15 mouse cellular contexts compared by ENCODE assay signal in the genomic region with DNA sequence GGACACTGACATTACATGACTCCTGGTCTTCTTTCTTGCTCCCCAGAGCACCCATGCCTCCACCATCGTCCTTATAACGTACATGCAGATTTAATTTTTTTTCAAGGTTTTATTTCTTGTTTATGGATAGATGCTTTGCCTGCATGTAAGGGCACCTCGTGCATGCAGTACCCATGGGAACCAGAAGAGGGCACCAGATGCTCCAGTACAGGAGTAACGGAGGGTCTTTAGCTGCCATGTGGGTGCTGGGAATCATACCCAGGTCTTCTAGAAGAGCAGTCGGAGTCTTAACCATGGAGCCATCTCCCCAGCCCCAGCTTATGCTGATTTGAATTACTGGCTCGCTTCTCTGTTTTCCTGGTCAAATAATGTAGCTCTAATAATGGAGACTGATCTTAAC. TPM values are rescaled to one million over a fixed set of nuclear protein-coding genes. Genes with fewer than 3 reads are reported as not detected.
DNase-seq lines count a peak whose midpoint lies in the region; ATAC-seq and TF ChIP-seq lines count a peak whose summit lies in the region.
"Had no signal": no experiment of that assay in that cellular context is flagged by ENCODE, and none has a peak within 500 bp of the region (broad histone marks: within the 10 kb centered on the region; RNA-seq: fewer than 3 reads in every experiment).

No protein-coding gene starts in this region.

- H3K27me3 ChIP-seq in forebrain, postnatal 0 days (ENCODE audit: insufficient read depth, low read length), result no peaks in the 10 kb centered on the region
- no peaks in the 10 kb centered on the region for H3K27me3 ChIP-seq in forebrain, embryonic 16.5 days (replicated peaks; ENCODE audit: control insufficient read depth, insufficient read depth, low read length)
- H3K27me3 ChIP-seq: heart, embryonic 15.5 days had no signal

- H3K27ac ChIP-seq in forebrain, postnatal 0 days (ENCODE audit: low read depth, low read length), result no peak overlapping the region
- H3K27ac ChIP-seq in forebrain, embryonic 16.5 days (ENCODE audit: low read length), result no peak overlapping the region
- H3K27ac ChIP-seq: heart, embryonic 15.5 days had no signal

- 98% methylated on average over 6 of the region's 6 CpGs for WGBS in forebrain, postnatal 0 days
- WGBS in forebrain, embryonic 16.5 days, result 94% methylated on average over 6 of the region's 6 CpGs
- 95% methylated on average over 6 of the region's 6 CpGs for WGBS in lung, adult 2 months

- H3K9me3 ChIP-seq in forebrain, postnatal 0 days (ENCODE audit: low read length), result no peaks in the 10 kb centered on the region; the same call in 1 of the 2 replicates
- no peaks in the 10 kb centered on the region for H3K9me3 ChIP-seq in forebrain, embryonic 16.5 days (ENCODE audit: control insufficient read depth, low read length)

- H3K36me3 ChIP-seq in forebrain, postnatal 0 days (ENCODE audit: insufficient read depth), result no peaks in the 10 kb centered on the region
- no peaks in the 10 kb centered on the region for H3K36me3 ChIP-seq in forebrain, embryonic 16.5 days (ENCODE audit: control insufficient read depth, insufficient read depth)
- H3K36me3 ChIP-seq: heart, embryonic 15.5 days had no signal

- no peaks in the 10 kb centered on the region for H3K4me1 ChIP-seq in forebrain, postnatal 0 days (ENCODE audit: insufficient read depth)
- no peaks in the 10 kb centered on the region for H3K4me1 ChIP-seq in forebrain, embryonic 16.5 days (replicated peaks; ENCODE audit: control insufficient read depth, insufficient read depth, low read length)
- no peaks in the 10 kb centered on the region for H3K4me1 ChIP-seq in lung, adult 2 months (ENCODE audit: control insufficient read depth, insufficient read depth, low read length)
- H3K4me1 ChIP-seq: heart, embryonic 15.5 days had no signal

- H3K4me2 ChIP-seq in forebrain, postnatal 0 days (ENCODE audit: low read depth), result no peak overlapping the region
- no peak overlapping the region for H3K4me2 ChIP-seq in forebrain, embryonic 16.5 days (ENCODE audit: low read length)
- H3K4me2 ChIP-seq: heart, embryonic 15.5 days had no signal

- no peak for TF ChIP-seq POLR2A in lung, adult 2 months (IDR thresholded peaks at IDR 0.05; ENCODE audit: borderline replicate concordance, extremely low read depth, low read depth, low read length)

- no peak overlapping the region for H3K9ac ChIP-seq in forebrain, postnatal 0 days
- no peak overlapping the region for H3K9ac ChIP-seq in forebrain, embryonic 16.5 days (replicated peaks; ENCODE audit: low read depth, low read length)
- H3K9ac ChIP-seq: heart, embryonic 15.5 days had no signal

- ATAC-seq in forebrain, postnatal 0 days, result no peak
- no peak for ATAC-seq in forebrain, embryonic 16.5 days
- ATAC-seq: activated CD4-positive, CD25-positive, alpha-beta regulatory T cell, adult 4 months; inflammation-experienced regulatory T-cells, adult 6 months had no signal

- DNase-seq in forebrain, postnatal 0 days, result no peak
- no peak for DNase-seq in lung, adult 2 months
- no peak for DNase-seq in lung, adult 18-20 months
- DNase-seq in NIH3T3 (ENCODE audit: low read depth), result peak; percentile 30
- peak; percentile 47 for DNase-seq in naive thymus-derived CD4-positive, alpha-beta T cell, adult 2 months (ENCODE audit: low read depth)
- no peak for DNase-seq in right cerebral cortex, adult 18-20 months
- no peak for DNase-seq in spleen, postnatal 36 days (ENCODE audit: low spot score in 2 of 2)
- DNase-seq: embryo, embryonic 11 days had no signal

- H3K4me3 ChIP-seq in forebrain, postnatal 0 days (ENCODE audit: low read depth, low read length), result no peak overlapping the region
- no peak overlapping the region for H3K4me3 ChIP-seq in forebrain, embryonic 16.5 days (replicated peaks; ENCODE audit: low read length)
- H3K4me3 ChIP-seq in lung, adult 2 months (replicated peaks; ENCODE audit: extremely low read depth, low read depth, low read length), result no peak overlapping the region
- H3K4me3 ChIP-seq: heart, embryonic 15.5 days; megakaryocyte, embryonic 14.5 days had no signal

- peak; percentile 42 for TF ChIP-seq CTCF in forebrain, postnatal 0 days (IDR thresholded peaks at IDR 0.05; ENCODE audit: low read depth)
- TF ChIP-seq CTCF in lung, adult 2 months (IDR thresholded peaks at IDR 0.05; ENCODE audit: insufficient read depth, low read length), result peak; percentile 41

RNA-seq across cellular contexts. Expression of gene Katnal1, which starts 13.2 kb away (rescaled TPM):
- 45.0 and 47.9 TPM in 2 replicates for total RNA-seq in forebrain, postnatal 0 days (2014; rRNA removed)
- polyA plus RNA-seq in forebrain, postnatal 0 days (2015; fragmentation: Nextera tagmentation; extraction: Ambion mirVana), result 18.0 and 24.0 TPM in 2 replicates
- polyA plus RNA-seq in forebrain, embryonic 16.5 days (2015; fragmentation: Nextera tagmentation; extraction: Ambion mirVana), result 39.6 and 44.3 TPM in 2 replicates
- polyA plus RNA-seq in lung, adult 2 months (2012; rRNA removed), result 5.1 TPM in 2 replicates

RNA-seq across cellular contexts. Expression of gene Gm42791, which starts 52.6 kb away (rescaled TPM):
- total RNA-seq in forebrain, postnatal 0 days (2014; rRNA removed), result not detected in 2 replicates
- 2.0 and 5.7 TPM in 2 replicates for polyA plus RNA-seq in forebrain, postnatal 0 days (2015; fragmentation: Nextera tagmentation; extraction: Ambion mirVana)
- 4.4 and 5.8 TPM in 2 replicates for polyA plus RNA-seq in forebrain, embryonic 16.5 days (2015; fragmentation: Nextera tagmentation; extraction: Ambion mirVana)
- not detected in 2 replicates for polyA plus RNA-seq in lung, adult 2 months (2012; rRNA removed)
- polyA plus RNA-seq: activated CD4-positive, CD25-positive, alpha-beta regulatory T cell, adult 4 months; C2C12; inflammation-experienced regulatory T-cells, adult 6 months; large intestine, adult 2 months had no signal

Comparison
In these comparisons a context has a peak if more than half of its experiments do, and no peak if none do; other contexts are left out.
1. DNase-seq: peak in NIH3T3 (single experiment) and naive thymus-derived CD4-positive, alpha-beta T cell, adult 2 months (single experiment); none in forebrain, postnatal 0 days (single experiment), lung, adult 2 months (single experiment), lung, adult 18-20 months (0 of 2), right cerebral cortex, adult 18-20 months (single experiment) and spleen, postnatal 36 days (0 of 2).